Mouse (Mus musculus) heart, postnatal 10 days (tissue): Measurements from ENCODE around the gene Ndrg4. TPM values are rescaled to one million over a fixed set of nuclear protein-coding genes. Genes with fewer than 3 reads are reported as not detected.

Experiments used
- DNase-seq, 2 experiments: peaks; one replicate each; pipeline ENCODE4 v3.0.0; 2021
- intact Hi-C: fragments of 180-260 bp; cut with DNase I; formaldehyde crosslinking; loops from one replicate; pipeline ENCODE4 v1.15.1; 2025
- microRNA-seq, 2 experiments: library from miRNA; unstranded; fragments of <30 nt; microRNA quantifications; one replicate each; pipeline ENCODE4 v1.2.0; 2022
- total RNA-seq, 2 experiments: library from RNA; stranded (reverse); gene quantifications; 2 replicates each; pipeline ENCODE4 v1.2.3; 2021

The Ndrg4 gene
- total RNA-seq, 2 experiments from 2014 or later: 319 to 334 TPM

- DNase-seq: no peak
- intact Hi-C loops: no loop called here
Observed at GRCm38 (mm10) chr8:95714837-95715413, 38.1 kb downstream of the Ndrg4 start.

DNA sequence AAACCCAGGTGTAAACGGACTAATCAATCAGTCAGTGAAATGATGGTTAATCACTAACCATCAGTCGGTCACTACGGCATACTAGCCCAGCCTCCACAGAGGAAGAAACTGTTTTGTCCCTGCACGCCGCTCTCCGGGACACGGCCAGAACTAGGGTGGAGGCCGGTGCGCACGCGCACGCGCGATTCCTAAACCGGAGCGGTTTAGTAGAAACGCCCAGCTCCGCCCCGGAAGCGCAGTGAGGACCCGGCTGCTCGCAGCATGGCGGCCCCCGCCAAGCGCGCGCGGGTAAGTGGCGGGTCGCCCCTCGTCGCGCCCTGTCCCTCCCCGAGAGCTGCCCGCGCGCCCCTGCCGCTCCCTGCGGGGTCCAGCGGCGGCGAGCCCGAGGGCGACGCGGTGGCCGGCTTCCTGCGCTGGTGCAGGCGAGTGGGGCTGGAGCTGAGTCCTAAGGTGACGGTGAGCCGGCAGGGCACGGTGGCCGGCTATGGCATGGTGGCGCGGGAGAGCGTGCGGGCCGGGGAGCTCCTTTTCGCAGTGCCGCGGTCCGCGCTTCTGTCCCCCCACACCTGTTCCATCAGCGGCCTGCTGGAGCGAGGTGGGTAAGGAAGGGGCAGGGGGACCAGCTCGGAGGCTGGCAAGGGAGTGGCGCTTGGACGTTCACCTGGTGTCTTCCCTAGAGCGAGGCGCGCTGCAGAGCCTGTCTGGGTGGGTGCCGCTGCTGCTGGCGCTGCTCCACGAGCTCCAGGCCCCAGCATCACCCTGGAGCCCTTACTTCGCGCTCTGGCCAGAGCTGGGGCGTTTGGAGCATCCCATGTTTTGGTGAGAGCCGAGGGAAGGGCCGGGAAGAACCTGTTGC, 39.1 kb downstream of the Ndrg4 start, which contains the start of gene Setd6:
Gene Setd6 (plus strand): TSS at position 206 of the 856 bp plus-strand sequence.
- intact Hi-C loops: no loop called here
- peak; percentile 88 to 89 for DNase-seq

- intact Hi-C loops: no loop called here
- DNase-seq: no peak
Observed at GRCm38 (mm10) chr8:95716546-95717335, 40.0 kb downstream of the Ndrg4 start.

- intact Hi-C loops: loop anchor here (5.0 kb wide), 1 partner anchor 40 kb away; no protein-coding TSS in a partner anchor
- DNase-seq: no peak
Observed at GRCm38 (mm10) chr8:95727625-95728024, 50.8 kb downstream of the Ndrg4 start.

DNA sequence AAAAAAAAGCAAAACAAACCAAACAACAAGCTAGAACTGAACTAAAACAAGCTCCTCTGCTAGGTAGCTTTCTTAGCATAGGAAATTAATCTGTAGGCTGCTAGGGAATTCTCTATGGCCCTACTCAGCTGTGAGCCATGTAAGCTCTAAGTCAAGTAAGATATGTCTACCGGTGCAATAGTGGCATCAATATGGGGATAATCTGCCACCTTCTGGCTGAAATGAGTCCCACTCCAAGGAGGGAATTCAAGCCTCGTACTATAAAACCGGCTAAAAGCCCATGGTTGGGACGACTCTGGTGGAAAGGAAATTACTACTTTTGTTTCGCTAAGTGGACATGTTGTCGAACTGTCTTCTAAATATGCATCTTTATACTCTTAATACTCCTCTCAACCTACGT, 61.8 kb downstream of the Ndrg4 start:
- peak in 1 of 2 experiments; percentile 10 for DNase-seq
- intact Hi-C loops: loop anchor here (5.0 kb wide), 1 partner anchor 34 kb away; no protein-coding TSS in a partner anchor

DNA sequence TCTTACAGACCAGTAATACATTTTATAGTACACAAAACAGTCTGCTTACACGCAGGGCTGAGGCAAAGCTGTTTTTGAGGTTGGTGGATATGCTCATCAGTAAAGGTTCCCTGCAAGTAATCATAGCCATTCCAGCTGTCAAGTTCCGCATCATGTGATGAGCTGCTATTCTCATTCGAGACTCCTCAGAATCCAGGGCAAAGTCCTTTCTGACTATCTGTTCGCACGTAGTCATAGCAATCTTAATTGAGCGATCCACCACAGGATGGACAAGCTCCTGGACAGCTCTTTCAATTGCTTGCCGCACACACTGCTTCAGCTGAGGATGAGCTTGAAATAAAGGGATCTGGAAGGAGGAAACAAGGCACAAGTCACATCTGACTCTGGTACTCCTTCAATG, 65.0 kb downstream of the Ndrg4 start:
- intact Hi-C loops: no loop called here
- no peak for DNase-seq

- no peak for DNase-seq
Observed at GRCm38 (mm10) chr8:95748028-95748427, 71.2 kb downstream of the Ndrg4 start.

DNA sequence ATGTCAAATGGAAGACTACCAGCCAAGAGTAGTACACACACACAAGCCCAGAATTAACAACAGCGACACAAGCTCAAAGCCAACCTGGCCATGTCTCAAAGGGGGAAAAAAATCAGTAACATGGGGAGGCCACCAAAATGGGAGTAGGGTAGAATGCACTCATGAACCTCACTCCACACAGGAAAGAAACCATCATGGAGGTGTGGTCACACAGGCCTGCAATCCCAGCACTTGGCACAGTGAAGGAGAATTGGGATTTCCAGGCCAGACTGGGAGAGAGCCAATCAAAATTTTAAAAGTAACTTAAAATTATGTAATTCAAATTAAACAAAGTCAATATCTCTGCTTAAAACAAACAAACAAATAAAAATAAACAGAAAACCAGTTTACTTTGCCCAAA, 75.1 kb downstream of the Ndrg4 start:
- intact Hi-C loops: no loop called here
- no peak for DNase-seq

More at GRCm38 (mm10) chr8:95748028-95748427, 71.2 kb downstream of the Ndrg4 start:
- intact Hi-C loops: no loop called here

DNA sequence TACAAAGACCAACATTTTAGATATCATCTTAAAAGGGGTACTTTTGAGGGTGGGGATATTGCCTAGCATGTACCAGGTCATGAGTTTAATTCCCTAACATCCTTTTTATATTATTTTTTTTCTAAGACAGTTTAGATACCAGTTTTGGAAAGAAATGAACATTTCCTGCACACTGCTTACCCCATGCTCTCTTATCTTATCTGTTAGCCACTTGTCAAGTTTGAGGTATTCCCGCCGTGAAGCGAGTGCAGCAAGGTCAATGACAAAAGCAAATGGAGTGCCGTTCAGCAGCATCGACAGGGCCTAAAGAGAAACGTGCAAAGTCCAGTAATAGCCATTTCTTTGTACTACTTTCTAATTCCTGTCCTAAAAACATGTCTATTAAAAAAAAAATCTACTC, 83.5 kb downstream of the Ndrg4 start:
- DNase-seq: peak in 1 of 2 experiments; percentile 17
- intact Hi-C loops: loop anchor here (5.0 kb wide), 1 partner anchor 157 kb away; no protein-coding TSS in a partner anchor

DNA sequence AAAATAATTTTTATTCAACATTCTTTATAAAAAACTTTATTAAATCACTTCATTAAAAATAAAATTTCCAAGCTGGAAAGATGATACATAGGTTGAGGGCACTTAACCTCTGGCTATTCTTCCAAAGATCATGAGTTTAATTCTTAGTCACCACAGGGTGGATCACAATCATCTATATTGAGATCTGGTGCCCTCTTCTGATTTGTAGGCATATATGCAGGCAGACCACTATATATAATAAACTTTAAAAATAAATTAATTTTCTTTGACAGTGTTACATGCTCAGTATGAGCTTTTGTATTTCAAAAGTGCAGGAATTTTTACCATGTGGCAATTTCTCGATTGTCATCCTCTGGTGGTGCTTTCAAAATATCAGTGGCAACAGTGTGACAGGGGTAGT, 87.4 kb downstream of the Ndrg4 start:
- intact Hi-C loops: loop anchor here (5.0 kb wide), 1 partner anchor 153 kb away; no protein-coding TSS in a partner anchor
- no peak for DNase-seq

Small RNA genes within 50 kb of the gene (microRNA-seq; reads per million reads assigned to microRNA genes)
- 1.7 to 3.1 reads per million in 2 experiments for gene Mir7073

Other genes with a start within 250 kb of the Ndrg4 start
- 10 to 100 TPM; 42.7 to 57.6 TPM for gene Cfap20, start 242.1 kb upstream of the Ndrg4 start, total RNA-seq
- 10 to 100 TPM; 44.3 to 44.7 TPM for gene Csnk2a2, start 186.9 kb upstream of the Ndrg4 start, total RNA-seq
- gene Ccdc113, start 142.9 kb upstream of the Ndrg4 start, total RNA-seq: under 1 TPM in 1 of 2 experiments, not detected in 1; 0.32 TPM
- not detected for gene Prss54, start 100.6 kb upstream of the Ndrg4 start, total RNA-seq
- gene Gins3, start 43.5 kb upstream of the Ndrg4 start, total RNA-seq: 1 to 10 TPM; 1.9 to 2.8 TPM
- 10 to 100 TPM; 10.2 to 12.5 TPM for gene Setd6, start 38.9 kb downstream of the Ndrg4 start, total RNA-seq
- gene Cnot1, start 130.5 kb downstream of the Ndrg4 start, total RNA-seq: 100 to 1,000 TPM; 156 to 158 TPM
- 100 to 1,000 TPM in 1 of 2 experiments, 10 to 100 TPM in 1; 97.5 to 101 TPM for gene Sap18b, start 148.4 kb downstream of the Ndrg4 start, total RNA-seq
- 10 to 100 TPM in 1 of 2 experiments, 1 to 10 TPM in 1; 9.9 to 11.5 TPM for gene Slc38a7, start 176.6 kb downstream of the Ndrg4 start, total RNA-seq
- gene Got2, start 211.6 kb downstream of the Ndrg4 start, total RNA-seq: 100 to 1,000 TPM; 638 to 661 TPM